Mouse (Mus musculus) Patski (cell line): ENCODE data around the gene Gm10256. TPM values are rescaled to one million over a fixed set of nuclear protein-coding genes. Genes with fewer than 3 reads are reported as not detected.
"Not testable (repeated sequence)": the region's sequence is repeated elsewhere in the genome, so short reads cannot be mapped to it uniquely, and the experiment has no call there.

Experiments
- ATAC-seq: fragments of 100-300 bp; one replicate; pipeline ENCODE4 v1.8.0; 2021
- CTCF ChIA-PET: fragments of 350-600 bp; sonication (Branson Sonifier 250); formaldehyde crosslinking; loops from one replicate; lab custom pipeline; 2022; ENCODE audit warnings: inconsistent platforms; lab: Charles Lee
- POLR2A ChIA-PET: fragments of 350-600 bp; sonication (Branson Sonifier 250); formaldehyde crosslinking; loops from one replicate; lab custom pipeline; 2022; ENCODE audit warnings: antibody characterized with exemption, inconsistent platforms; lab: Charles Lee
- DNase-seq: peaks from one replicate; pipeline ENCODE4 v3.0.0-alpha.2; 2011; ENCODE audit warnings: low read depth, low spot score
- H3K27me3 ChIP-seq: fragments of 371-371 bp; one replicate; pipeline ENCODE4 v1.5.1; 2021
- in situ Hi-C: fragments of 300-500 bp; cut with MboI; formaldehyde crosslinking; loops from 3 replicates; pipeline ENCODE4 v1.11.1; 2018; ENCODE audit warnings: low pct_unique_long_range_greater_than_20kb, mixed read lengths
- polyA plus RNA-seq: library from polyadenylated mRNA; unstranded; gene quantifications from one replicate; pipeline ENCODE4 v1.2.3, GENCODE M21; 2021

The Gm10256 gene
- polyA plus RNA-seq: not detected

DNA sequence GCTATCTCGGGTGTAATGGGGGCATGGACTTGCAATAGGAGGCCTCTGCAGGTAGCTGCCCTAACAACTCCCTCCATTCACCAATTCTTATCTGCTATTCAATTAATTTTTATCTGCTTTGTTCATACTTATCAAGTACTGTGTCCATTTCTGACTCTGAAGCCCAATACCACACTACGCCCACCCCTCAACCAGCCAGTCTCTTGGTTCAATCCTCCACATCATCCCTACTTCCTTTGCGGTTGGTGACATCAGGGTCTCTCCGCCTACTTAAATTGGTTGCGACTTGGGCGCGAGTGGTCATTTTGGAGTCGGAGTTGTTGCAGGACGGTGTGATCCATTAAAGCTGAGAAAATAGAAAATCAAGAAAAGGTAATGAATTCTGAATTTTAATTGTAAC, at the start of gene Gm10256, which contains the start of gene Rbmy:
Gene Gm10256, plus strand, starts transcription at position 320 of the 400 bp plus-strand sequence.
Gene Rbmy, plus strand, starts transcription at position 301 of the 400 bp plus-strand sequence.
- CTCF ChIA-PET, in situ Hi-C loops, H3K27me3 ChIP-seq, POLR2A ChIA-PET, ATAC-seq, DNase-seq: not testable (repeated sequence)

DNA sequence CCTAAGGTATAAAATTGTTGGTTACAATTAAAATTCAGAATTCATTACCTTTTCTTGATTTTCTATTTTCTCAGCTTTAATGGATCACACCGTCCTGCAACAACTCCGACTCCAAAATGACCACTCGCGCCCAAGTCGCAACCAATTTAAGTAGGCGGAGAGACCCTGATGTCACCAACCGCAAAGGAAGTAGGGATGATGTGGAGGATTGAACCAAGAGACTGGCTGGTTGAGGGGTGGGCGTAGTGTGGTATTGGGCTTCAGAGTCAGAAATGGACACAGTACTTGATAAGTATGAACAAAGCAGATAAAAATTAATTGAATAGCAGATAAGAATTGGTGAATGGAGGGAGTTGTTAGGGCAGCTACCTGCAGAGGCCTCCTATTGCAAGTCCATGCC, 34.4 kb upstream of the Gm10256 start, which contains the start of gene Gm4064:
Gene Gm4064, minus strand, starts transcription at position 101 of the 400 bp plus-strand sequence.
- ATAC-seq, POLR2A ChIA-PET: not testable (repeated sequence)

DNA sequence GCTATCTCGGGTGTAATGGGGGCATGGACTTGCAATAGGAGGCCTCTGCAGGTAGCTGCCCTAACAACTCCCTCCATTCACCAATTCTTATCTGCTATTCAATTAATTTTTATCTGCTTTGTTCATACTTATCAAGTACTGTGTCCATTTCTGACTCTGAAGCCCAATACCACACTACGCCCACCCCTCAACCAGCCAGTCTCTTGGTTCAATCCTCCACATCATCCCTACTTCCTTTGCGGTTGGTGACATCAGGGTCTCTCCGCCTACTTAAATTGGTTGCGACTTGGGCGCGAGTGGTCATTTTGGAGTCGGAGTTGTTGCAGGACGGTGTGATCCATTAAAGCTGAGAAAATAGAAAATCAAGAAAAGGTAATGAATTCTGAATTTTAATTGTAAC, 70.2 kb downstream of the Gm10256 start, which contains the start of gene Gm10352:
Gene Gm10352, plus strand, starts transcription at position 301 of the 400 bp plus-strand sequence.
- CTCF ChIA-PET, POLR2A ChIA-PET, H3K27me3 ChIP-seq, in situ Hi-C loops, DNase-seq, ATAC-seq: not testable (repeated sequence)

More for the DNA sequence above, 34.4 kb upstream of the Gm10256 start, which contains the start of gene Gm4064:
- DNase-seq, H3K27me3 ChIP-seq, in situ Hi-C loops, CTCF ChIA-PET: not testable (repeated sequence)

Other genes with a start within 250 kb of the Gm10256 start
- not detected for gene H2al2c, start 231.6 kb upstream of the Gm10256 start, polyA plus RNA-seq
- not detected for gene Sry, start 167.0 kb upstream of the Gm10256 start, polyA plus RNA-seq
- not detected for gene H2al2b, start 110.0 kb upstream of the Gm10256 start, polyA plus RNA-seq
- not detected for gene Gm4064, start 34.5 kb upstream of the Gm10256 start, polyA plus RNA-seq
- not detected for gene Rbmy, start within 50 bp of the Gm10256 start, polyA plus RNA-seq
- not detected for gene Gm10352, start 70.3 kb downstream of the Gm10256 start, polyA plus RNA-seq
- not detected for gene Gm29289, start 101.9 kb downstream of the Gm10256 start, polyA plus RNA-seq